Mouse (Mus musculus) testis, postnatal 14 days (tissue): ENCODE measurements around the gene Copz2.
A peak's percentile ranks its signal among the peaks of the same experiment; 100 is the strongest.
"Not testable (repeated sequence)": the region's sequence is repeated elsewhere in the genome, so short reads cannot be mapped to it uniquely, and the experiment has no call there.

ENCODE experiments used
- DNase-seq: peaks from one replicate; pipeline ENCODE4 v3.0.0; 2021; ENCODE audit warnings: low spot score

The Copz2 gene

DNA sequence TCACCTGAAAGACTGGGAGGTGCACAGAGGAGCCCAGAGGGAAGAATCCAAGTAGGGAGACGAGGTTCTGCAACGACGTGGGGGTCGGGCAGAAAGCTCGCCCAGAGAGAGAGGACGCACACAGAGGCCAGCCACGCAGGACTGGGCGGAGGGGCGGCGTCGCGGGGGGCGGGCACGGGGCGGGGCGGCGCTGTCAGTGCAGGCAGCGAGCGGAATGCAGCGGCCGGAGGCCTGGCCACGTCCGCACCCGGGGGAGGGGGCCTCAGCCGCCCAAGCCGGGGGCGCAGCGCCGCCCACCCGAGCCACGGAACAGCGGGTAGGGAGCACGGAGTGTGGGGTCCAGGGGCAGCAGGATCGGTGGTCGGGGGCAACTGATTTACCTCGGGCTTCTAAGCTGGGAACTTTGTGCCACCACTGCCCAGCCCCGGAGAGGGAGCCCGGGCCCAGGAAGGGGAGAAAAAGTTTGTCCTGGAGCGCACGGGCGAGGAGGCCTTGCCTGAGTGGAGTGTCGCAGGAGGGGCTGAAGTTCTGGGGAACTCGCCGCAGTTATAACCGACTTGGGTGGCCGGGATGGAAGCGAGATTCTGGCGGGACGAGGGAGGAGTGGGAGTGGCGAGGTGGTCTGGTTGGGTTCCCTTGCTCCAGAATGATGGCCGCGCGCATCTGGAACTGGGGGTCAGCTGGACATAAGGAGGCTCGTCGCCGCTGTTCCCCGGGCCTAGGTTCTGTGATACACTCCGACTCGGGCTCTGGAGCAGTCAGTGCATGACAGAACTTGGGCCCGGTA, at the start of gene Copz2:
Gene Copz2 (plus strand): TSS at position 190 of the 787 bp plus-strand sequence.
- DNase-seq: no peak

DNA sequence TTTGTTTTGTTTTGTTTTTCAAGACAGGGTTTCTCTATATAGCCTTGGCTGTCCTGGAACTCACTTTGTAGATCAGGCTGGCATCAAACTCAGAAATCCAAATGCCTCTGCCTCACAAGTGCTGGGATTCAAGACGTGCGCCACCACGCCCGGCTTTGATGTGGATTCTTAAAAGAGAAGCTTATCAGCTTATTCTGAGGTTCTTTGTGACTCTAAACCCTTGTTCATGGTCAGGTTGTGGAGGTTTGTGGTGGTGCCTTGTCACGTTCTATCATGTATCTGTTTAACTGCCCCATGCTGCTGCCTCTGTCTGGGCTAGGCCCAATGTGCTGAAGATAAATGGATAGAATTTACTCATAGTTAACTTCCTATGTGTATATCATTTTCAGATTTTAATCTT, 44.1 kb upstream of the Copz2 start:
- DNase-seq: no peak

DNA sequence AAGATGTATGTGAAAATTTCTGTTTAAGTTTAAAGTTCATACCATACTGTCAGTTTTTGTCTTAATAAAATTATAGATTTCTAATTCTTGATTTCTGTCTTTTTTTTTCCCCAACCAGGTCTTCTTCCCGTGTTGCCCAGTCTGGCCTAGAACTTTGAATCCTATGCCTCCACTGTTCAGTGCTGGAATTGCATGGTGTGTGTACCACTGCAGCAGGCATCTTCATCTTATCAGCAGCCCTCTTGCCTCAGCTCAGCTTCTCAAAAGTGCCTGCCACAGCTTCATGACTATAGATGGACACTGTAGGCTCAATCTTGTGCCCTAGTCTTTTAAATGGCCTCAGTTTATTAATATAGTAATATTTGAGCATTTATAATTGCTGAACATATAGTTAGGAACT, 41.6 kb upstream of the Copz2 start:
- DNase-seq: no peak

DNA sequence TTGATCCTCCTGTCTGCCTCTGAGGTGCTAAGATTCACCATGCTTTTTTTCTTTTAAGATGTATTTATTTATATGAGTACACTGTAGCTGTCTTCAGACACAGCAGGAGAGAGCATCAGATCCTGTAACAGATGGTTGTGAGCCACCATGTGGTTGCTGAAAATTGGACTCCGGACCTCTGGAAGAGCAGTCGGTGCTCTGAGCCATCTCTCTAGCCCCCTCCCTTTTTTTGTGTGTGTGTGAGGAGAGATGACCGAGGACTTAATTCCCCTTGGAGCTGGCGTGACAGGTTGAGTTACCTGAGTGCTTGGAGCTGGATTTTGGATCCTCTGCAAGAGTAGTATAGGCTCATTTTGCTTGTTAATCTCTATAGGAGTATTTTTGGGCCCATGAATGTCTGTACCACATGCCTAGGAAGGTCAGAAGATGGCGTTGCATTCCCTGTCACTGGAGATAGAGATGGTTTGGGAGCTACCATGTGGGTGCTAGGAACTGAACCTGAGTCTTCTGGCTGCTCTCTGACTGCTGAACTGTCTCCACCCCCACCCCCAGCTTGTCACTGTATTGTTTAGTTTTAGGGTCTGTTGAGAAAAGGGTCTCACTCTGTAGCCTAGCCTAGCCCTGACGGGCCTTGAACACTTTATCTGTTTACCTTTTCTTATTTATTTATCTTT, 40.0 kb upstream of the Copz2 start:
- DNase-seq: no peak

DNA sequence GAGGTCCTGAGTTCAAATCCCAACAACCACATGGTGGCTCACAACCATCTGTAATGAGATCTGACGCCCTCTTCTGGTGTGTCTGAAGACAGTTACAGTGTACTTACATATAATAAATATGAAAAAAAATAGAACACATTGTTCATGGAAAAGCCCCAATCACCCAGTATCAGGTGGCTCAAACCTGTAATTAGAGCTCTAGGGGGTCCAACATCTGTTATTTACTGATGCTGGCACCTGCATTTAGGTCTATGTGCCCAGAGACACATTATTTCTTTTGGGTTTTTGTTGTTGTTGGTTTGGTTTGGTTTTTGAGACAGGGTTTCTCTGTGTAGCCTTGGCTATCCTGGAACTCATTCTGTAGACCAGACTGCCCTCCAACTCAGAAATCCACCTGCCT, 38.5 kb upstream of the Copz2 start:
- not testable (repeated sequence) for DNase-seq

DNA sequence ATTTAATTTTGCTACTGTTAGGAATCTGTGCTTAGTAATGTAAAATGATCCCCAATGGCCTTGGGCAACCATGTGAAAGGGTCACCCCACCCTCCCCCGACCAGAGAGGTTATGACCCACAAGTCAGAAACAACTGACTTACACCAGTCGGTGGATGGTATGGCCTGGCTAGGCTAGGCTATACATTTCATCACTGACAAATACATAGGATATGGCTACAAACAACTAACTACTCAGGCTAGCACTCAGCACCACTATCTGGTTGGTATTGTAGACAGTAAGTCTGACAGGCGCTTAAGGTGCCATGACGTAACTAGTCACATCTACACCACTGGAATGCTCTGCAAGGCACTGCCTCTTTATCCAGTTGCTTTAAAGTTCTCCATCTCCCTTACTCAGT, 36.2 kb upstream of the Copz2 start:
- DNase-seq: no peak

DNA sequence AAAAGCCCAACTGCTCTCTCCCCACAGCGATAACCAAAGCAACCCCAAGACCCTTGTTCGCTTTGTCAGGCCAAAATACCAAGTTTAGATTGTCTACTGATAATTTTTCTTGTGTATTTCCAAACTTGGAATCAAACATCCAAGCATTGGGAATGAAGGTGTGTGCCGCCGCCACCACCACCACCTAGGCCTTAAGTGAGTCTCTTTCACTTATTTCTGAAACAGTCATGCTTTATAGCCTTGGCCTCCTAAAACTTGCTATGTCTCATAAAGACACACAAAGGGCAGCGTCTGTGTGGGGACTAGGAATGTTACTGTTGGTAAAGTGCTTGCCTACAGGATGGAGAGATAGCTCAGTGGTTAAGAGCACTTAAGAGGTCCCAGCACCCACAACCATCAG, 35.8 kb upstream of the Copz2 start:
- DNase-seq: no peak

DNA sequence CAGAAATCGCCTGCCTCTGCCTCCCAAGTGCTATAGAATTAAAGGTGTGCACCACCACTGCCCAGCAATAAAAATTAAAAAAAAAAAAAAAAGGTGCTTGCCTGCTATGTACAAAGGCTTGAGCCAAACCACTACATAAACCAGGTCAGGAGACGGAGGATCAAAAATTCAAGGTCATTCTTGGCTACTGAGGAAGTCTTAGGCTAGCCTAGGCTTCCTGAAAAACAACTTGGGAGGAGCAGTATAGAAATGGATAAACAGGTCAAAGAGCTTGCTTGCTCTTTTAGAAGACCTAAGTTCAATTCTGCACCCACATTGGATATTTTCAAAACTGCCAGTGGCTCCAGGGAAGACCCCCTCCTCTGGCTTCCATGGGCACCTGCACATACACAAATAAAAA, 35.2 kb upstream of the Copz2 start:
- no peak for DNase-seq

DNA sequence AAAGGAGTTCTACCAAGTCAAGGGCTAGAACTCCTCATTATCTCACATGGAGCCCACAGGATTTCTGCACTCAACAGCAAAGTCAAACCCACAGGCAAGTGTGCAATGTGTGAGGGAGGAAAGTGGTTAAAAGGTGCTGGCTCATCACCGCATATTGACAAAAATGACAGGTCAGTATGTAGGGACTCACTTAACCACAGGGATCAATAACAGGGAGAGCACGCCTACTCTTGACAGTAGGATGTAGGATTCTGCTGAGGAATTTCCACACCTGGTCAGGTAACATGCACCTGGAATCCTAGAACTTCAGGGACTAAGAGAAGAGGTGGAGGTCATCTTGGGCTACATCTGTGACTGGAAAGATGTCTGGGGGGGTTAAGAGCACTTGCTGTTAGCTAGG, 33.8 kb upstream of the Copz2 start:
- DNase-seq: no peak

DNA sequence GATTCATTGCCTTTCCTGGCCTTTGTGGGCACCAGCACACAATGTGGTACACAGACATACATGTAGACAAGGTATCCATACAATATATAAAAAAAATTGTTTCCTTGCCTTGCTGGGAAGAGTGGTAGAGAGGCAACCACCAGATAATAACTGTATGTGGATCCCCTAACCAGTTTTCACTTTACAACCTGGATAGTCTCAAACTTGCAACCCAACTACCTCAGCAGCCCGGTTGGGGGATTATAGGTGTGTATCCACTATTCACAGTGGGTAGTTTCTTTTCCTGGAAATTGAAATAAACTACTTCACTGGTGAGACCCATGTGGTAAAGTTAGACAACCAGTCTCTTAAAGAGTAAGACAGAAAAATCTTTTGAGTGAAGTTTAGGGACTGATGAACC, 33.2 kb upstream of the Copz2 start:
- no peak for DNase-seq

DNA sequence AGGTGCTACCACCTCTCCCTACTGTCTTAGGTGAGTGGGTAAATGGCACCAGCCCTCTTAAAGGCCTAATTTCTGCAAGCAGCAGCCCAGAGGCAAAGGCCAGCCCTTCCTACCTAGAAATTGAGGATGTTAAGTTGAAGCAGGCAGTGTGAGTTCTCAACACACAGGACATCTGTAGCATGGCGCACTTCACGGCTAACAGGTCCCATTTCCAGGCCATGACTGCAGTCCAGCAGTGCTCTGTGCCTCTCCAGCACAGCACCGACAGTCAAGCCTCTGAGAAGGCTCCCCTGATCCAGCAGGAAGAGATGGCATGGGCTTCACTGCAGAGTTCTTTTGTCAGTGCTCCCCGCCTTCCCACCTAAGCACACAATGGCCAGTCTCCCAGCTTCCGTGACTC, 32.7 kb upstream of the Copz2 start:
- DNase-seq: no peak

DNA sequence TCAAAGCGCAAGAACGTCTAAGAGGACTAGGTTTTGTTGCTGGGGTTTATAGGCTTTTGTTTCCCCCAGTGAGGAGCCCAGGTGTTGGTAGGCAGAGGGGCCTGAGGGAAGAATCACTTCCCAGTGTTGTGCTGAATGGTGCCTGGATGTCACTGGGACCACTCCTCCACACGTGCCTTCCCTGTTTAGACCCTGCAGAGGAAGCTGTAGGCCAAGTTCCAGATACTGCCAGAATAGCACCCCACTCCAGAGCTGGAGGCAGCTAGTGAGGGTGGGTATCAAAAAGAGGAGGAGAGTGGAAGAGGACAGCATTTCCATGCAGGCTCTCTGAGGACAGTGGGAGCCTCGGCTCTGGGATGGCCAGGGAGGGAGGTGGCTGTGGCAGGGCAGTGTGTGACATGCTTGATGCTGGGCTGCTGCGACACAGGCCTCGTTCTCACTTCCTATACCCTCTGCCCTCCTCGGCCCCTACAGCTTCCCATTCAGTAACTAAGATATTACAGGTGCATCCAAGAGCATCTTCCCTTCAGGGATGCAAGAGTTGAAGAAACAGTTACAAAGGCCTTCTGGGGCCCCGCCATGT, 31.5 kb upstream of the Copz2 start:
- DNase-seq: no peak

DNA sequence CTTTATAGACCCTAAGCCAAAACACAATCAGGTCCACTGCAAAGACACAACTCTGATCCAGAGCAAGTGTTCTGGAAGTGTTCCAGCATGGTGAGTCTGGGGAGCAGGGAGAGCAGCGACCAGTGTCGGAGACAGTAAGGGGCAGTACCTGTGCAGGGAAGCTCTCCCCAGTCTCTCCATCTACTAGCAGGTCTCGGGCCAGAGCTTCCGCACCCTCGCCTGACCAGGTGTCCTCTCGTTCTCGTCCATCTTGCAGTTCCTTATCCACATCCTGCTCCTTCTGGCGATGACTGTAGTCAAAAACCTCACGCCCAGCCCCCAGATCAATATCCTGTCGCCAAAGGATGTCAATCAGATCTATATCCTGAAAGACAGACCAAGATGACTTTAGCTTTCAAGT, 27.7 kb upstream of the Copz2 start:
- no peak for DNase-seq

DNA sequence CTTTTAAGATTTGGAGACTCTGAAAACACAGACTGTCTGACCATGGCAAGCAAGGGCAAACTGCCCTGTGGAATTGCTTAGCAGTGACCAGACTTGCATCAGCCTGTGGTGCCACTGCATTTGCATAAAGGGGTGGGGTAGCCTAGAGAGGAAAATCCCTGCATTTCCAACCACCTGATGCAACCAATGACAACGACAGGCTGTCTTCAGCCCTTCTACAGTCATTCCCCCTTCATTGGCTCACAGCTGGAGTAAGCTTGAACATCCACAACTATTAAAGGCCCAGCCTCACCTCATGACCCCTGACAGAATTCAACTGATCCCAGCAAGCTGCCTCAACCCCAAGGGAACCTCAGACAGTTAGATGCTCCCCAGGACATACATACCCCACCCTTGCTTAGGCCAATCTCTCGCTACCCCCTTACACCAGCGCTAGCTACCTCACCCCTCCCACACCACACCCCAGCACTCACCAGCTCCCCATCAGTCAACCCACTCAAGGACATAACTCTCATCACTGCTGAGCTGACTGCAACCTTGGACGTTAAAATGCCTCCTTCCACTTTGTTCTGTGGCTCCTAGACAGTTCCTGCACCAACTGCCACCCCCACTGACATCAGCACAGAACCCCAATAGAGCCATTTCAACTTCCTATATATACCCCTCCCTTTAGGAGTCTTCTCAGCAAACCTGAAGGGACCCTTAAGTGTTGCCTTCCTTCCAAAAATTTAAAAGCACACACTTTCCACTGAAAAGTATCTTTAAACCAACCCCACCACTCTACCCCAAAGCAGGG, 26.8 kb upstream of the Copz2 start:
- no peak for DNase-seq

DNA sequence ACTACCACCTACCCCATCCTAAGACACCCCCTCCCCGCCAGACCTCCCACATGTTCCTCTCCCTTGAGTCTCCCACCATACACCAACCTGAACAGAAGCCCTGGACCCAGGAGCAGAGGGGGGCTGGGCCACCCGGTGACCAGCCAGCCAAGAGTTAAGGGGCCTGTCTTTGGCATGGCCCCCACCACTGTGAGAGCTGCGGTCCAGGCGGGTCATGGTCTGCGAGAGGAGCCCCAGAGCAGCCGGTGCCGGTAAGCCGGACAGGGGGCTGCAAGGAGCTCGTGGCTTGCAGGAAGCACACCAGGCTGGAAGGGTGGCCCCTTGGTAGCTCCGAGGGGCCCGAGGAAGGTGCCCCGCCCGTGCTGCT, 26.2 kb upstream of the Copz2 start:
- no peak for DNase-seq

DNA sequence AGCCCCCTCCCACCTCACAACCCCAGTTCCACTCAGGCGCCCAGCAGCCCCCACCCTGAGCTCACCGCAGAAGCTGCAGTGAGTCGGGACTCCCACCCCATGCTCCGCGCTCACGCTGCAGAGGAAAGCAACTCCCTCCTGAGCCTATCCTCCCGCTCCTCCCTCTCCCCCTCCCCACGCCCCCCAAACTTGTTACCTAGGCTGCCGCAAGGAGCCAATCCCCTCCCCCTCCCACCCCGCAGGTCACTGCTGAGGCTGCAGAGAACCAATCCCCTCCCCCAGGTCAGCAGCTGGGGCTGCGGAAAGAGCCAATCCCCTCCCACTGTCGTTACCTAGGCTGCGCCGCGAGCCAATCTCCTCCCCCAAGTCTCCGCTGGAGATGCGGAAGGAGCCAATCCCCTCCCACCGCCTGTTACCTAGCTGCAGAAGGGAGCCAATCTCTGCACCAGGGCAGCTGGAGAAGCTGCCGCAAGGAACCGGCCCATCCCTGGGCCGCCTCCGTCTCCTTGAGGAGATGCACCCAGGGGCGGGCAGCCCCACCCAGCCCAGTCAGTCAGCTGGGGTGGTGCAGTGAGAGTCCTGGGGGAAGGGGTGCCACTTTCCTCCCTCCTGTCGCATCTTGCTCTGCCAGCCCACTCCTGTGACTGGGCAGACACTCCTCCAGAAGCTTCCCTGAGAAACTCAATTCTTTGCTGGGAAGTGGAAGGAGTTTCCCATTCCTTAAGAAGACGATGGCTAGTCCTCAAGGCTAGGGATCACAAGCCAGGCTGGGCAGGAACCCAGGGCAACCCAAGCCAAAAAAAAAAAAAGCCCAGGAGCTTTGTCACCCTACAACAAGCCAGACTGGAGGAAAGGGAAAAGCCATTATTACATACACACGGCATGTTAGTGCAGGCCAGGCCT, 25.5 kb upstream of the Copz2 start:
- DNase-seq: peak; percentile 91

DNA sequence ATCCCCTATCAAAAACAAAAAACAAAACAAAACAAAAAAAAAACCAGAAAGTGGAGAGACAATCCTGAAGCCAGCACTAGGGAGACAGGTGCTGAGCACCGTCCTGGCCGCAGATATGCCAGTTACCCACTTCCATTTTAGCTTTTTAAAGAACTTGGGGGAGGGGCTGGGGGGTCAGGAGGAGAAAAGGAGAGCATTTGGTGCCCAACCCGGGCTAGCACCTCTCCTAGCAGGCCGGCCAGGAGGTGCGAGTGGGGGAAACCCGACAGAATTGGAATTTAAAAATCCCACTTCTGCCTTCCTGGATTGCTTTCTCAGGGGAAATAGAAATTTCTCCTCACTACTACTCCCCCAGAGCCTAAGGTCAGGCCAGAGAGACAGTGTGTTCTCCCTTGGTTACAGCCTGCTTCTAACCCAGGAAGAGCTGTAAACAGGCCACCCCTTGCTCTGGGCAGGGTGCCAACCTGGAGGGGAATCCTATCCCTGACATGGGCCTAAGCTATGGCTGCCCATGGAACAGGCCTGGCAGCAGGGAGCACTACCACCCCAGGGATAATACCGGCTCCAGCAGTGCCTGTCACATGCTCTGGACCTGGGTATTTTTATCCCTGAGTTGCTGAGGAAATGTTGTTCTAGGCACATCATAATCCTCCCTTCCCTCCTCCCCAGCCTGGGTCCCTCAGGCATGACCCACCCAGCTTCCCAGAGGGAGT, 24.7 kb upstream of the Copz2 start:
- peak; percentile 88 for DNase-seq

DNA sequence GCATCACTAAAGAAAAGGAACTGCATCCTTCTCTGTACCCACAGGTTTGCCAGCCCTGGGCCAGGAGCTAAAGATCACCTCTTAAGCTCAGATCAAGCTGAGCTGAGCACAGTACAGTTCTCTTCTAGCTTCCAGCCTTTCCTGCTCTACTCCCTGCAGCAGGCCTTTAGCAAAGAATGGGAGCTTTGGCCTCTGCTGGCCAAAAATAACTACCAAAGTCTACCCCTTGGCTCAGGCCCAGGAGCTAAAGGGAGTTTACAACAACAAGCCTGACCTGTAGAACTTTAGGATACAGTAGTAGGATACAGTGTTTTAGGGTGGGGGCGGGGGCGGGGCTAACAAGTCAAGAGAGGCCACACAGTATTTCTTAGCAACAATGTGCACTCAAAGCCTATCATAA, 23.2 kb upstream of the Copz2 start:
- DNase-seq: no peak

DNA sequence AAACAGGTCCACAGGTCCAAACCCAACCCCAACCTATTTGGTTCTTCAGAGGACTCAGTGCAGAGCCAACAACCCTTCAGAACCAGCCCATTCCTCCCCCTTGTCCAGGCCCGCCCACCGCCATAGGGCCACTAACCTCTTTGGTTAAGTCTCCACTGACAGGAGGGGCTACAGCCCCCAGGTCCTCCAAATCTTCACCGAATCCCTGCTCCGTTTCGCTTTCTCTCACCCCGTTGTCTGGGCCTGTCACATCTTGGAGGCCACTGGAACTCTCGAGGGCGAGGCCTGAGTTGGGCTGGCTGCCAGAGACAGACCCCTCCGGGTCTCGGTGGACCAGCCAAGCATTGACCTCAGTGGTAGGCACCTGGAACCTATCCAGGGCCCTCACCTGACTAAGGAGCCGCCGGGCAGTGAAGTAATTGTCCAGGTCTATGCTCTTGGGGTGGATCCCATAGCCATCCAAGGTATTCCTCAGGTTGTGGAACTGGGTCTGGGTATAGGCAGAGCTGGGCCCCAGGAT, 22.5 kb upstream of the Copz2 start:
- no peak for DNase-seq

DNA sequence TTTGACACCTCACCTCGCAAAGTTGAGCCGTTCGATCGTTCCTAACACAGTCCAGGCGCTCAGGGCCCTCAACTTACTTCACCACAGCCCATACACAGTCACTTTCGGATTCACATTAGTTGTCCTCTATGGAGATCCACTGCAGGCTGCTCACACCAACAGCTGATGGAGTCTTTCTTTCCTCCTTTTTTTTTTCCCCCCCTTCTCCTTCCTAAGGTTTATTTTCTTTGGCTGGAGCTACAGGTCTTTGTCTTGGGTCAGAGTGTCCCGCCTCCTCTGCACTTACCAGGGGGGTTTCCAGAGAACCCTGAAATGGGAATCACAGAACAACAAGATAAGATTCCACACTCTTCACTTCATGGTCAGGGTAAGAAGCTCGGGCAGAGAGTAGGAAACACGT, 21.8 kb upstream of the Copz2 start:
- DNase-seq: no peak

DNA sequence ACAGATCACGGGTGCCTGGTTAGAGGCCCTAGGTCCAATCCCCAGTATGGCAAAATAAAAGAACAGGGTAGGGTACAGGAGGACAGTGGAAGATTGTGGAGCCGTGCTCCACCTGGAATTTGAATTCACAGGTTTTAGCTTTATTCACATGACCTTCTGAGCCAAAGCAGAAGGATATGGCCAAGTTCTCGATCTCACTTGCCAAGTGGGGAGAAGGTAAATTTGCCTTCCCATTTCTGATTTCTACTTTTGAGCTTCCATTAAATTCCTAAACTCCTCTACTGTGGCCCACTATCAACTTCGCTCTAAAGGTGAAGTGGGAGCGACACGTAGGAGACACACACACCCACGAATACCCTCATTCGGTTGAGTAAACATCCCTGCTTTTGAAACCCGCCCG, 20.8 kb upstream of the Copz2 start:
- DNase-seq: no peak
